Mouse (Mus musculus): ENCODE measurements around the gene Bricd5.

DNA sequence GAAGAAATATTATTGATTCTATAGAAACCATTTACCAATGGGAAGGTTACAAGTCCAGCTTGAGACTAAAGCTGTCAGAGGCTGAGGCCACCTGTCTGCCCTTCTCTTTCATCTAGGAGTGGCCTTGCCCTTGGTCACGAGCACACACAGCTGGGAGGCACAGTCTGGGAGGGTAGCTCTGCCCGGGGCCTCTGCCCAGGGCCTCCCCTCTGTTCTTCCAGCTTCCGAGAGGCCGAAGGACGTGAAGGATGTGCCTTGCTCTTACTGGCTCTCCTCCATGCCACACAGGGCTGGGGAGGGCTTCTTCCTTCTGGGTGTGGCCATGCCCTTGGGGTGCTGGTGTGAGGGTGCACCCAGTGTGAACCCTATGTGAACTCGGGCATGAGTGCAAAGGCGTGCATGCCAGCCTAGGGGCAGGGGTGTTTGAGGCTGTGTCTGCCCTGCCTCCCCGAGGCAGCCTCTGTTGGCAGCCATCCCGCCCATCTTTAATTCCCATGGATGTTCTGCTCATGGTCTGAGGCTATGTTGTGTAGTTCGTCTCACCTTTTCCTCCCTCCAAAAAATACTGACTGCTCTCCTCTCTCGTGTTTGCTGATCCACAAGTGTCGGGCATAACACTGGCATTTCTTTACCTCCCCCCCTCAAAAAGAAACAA lies 34.2 kb downstream of the Bricd5 start:
- TF ChIP-seq CTCF (IDR thresholded peaks at IDR 0.05; ENCODE audit: low read depth, low read length) (no peak), TAL1 (conservative IDR thresholded peaks at IDR 0.05; ENCODE audit: low read depth, low read length) (no peak), GATA1 (IDR thresholded peaks at IDR 0.05; ENCODE audit: borderline replicate concordance, low read length) (no peak), GATA2 (IDR thresholded peaks at IDR 0.05; ENCODE audit: borderline replicate concordance, low read depth, low read length) (no peak), POLR2AphosphoS5 (IDR thresholded peaks at IDR 0.05; ENCODE audit: insufficient replicate concordance, low read depth, low read length) (no peak)

Measured in G1E (cell line).